Mouse (Mus musculus): Measurements from ENCODE around the gene Grik3. TPM values are rescaled to one million over a fixed set of nuclear protein-coding genes. Genes with fewer than 3 reads are reported as not detected.

The Grik3 gene
- polyA plus RNA-seq, 1 experiment from 2014 or later: 0.12 TPM

- TF ChIP-seq EP300 (optimal IDR thresholded peaks at IDR 0.05) (no peak), CTCF (IDR thresholded peaks at IDR 0.05; ENCODE audit: low read depth) (no peak)
- Histone ChIP-seq H3K36me3 (ENCODE audit: control insufficient read depth, insufficient read depth, low read length) (no peaks in the 10 kb centered on the region), H3K27ac (replicated peaks) (no peak overlapping the region), H3K4me1 (replicated peaks; ENCODE audit: control insufficient read depth, insufficient read depth) (no peaks in the 10 kb centered on the region), H3K27me3 (ENCODE audit: control insufficient read depth, insufficient read depth, low read length) (no peaks in the 10 kb centered on the region), H3K9ac (ENCODE audit: low read length) (no peak overlapping the region), H3K4me3 (ENCODE audit: low read depth, low read length) (no peak overlapping the region), H3K9me3 (ENCODE audit: control insufficient read depth, low read length) (no peaks in the 10 kb centered on the region), H3K4me2 (replicated peaks; ENCODE audit: low read depth) (no peak overlapping the region)
- ATAC-seq (ENCODE audit: low FRiP score, low TSS enrichment) (peak; percentile 89), DNase-seq (ENCODE audit: low spot score) (peak; percentile 78)
- WGBS: 59% methylated on average over 12 of the region's 12 CpGs
Measured at GRCm38 (mm10) chr4:125702607-125703309, 212.3 kb downstream of the Grik3 start.

- ATAC-seq (ENCODE audit: low FRiP score, low TSS enrichment): no peak; the same call in none of the 2 replicates
Measured at GRCm38 (mm10) chr4:125703310-125703690, 212.8 kb downstream of the Grik3 start.

GRCm38 (mm10) chr4:125705746-125706145 is 215.2 kb downstream of the Grik3 start:
- ATAC-seq (ENCODE audit: low FRiP score, low TSS enrichment) (no peak), DNase-seq (ENCODE audit: low spot score) (no peak)
- H3K4me2 ChIP-seq (replicated peaks; ENCODE audit: low read depth): no peak overlapping the region
- TF ChIP-seq CTCF (IDR thresholded peaks at IDR 0.05; ENCODE audit: low read depth) (no peak), EP300 (optimal IDR thresholded peaks at IDR 0.05) (no peak)
- no peaks in the 10 kb centered on the region for H3K36me3 ChIP-seq (ENCODE audit: control insufficient read depth, insufficient read depth, low read length)
- H3K9me3 ChIP-seq (ENCODE audit: control insufficient read depth, low read length): no peaks in the 10 kb centered on the region
- H3K27ac ChIP-seq (replicated peaks): no peak overlapping the region
- no peak overlapping the region for H3K4me3 ChIP-seq (ENCODE audit: low read depth, low read length)
- H3K27me3 ChIP-seq (ENCODE audit: control insufficient read depth, insufficient read depth, low read length): no peaks in the 10 kb centered on the region
- 80% methylated on average over 8 of the region's 8 CpGs for WGBS
- H3K4me1 ChIP-seq (replicated peaks; ENCODE audit: control insufficient read depth, insufficient read depth): no peaks in the 10 kb centered on the region
- no peak overlapping the region for H3K9ac ChIP-seq (ENCODE audit: low read length)

More at GRCm38 (mm10) chr4:125703310-125703690, 212.8 kb downstream of the Grik3 start:
- no peaks in the 10 kb centered on the region for H3K27me3 ChIP-seq (ENCODE audit: control insufficient read depth, insufficient read depth, low read length)
- DNase-seq (ENCODE audit: low spot score): peak; percentile 33
- H3K9ac ChIP-seq (ENCODE audit: low read length): no peak overlapping the region
- H3K27ac ChIP-seq (replicated peaks): no peak overlapping the region
- whole genome bisulfite sequencing: 40% methylated on average over 4 of the region's 4 CpGs
- no peak overlapping the region for H3K4me2 ChIP-seq (replicated peaks; ENCODE audit: low read depth)
- TF ChIP-seq CTCF (IDR thresholded peaks at IDR 0.05; ENCODE audit: low read depth) (peak; percentile 71), EP300 (optimal IDR thresholded peaks at IDR 0.05) (no peak)
- H3K9me3 ChIP-seq (ENCODE audit: control insufficient read depth, low read length): no peaks in the 10 kb centered on the region
- no peak overlapping the region for H3K4me3 ChIP-seq (ENCODE audit: low read depth, low read length)
- no peaks in the 10 kb centered on the region for H3K36me3 ChIP-seq (ENCODE audit: control insufficient read depth, insufficient read depth, low read length)
- no peaks in the 10 kb centered on the region for H3K4me1 ChIP-seq (replicated peaks; ENCODE audit: control insufficient read depth, insufficient read depth)

GRCm38 (mm10) chr4:125709716-125710115 is 219.2 kb downstream of the Grik3 start:
- Histone ChIP-seq H3K4me1 (replicated peaks; ENCODE audit: control insufficient read depth, insufficient read depth) (no peaks in the 10 kb centered on the region), H3K4me2 (replicated peaks; ENCODE audit: low read depth) (no peak overlapping the region), H3K27me3 (ENCODE audit: control insufficient read depth, insufficient read depth, low read length) (no peaks in the 10 kb centered on the region), H3K36me3 (ENCODE audit: control insufficient read depth, insufficient read depth, low read length) (no peaks in the 10 kb centered on the region), H3K9me3 (ENCODE audit: control insufficient read depth, low read length) (no peaks in the 10 kb centered on the region), H3K27ac (replicated peaks) (no peak overlapping the region), H3K4me3 (ENCODE audit: low read depth, low read length) (no peak overlapping the region), H3K9ac (ENCODE audit: low read length) (no peak overlapping the region)
- DNase-seq (ENCODE audit: low spot score) (no peak), ATAC-seq (ENCODE audit: low FRiP score, low TSS enrichment) (no peak)
- TF ChIP-seq CTCF (IDR thresholded peaks at IDR 0.05; ENCODE audit: low read depth) (no peak), EP300 (optimal IDR thresholded peaks at IDR 0.05) (no peak)
- WGBS: 65% methylated on average over 10 of the region's 10 CpGs

GRCm38 (mm10) chr4:125717881-125718280 is 227.4 kb downstream of the Grik3 start:
- H3K36me3 ChIP-seq (ENCODE audit: control insufficient read depth, insufficient read depth, low read length): no peaks in the 10 kb centered on the region
- 63% methylated on average over 6 of the region's 6 CpGs for WGBS

GRCm38 (mm10) chr4:125718429-125719140 is 228.1 kb downstream of the Grik3 start:
- Histone ChIP-seq H3K4me3 (ENCODE audit: low read depth, low read length) (no peak overlapping the region), H3K36me3 (ENCODE audit: control insufficient read depth, insufficient read depth, low read length) (no peaks in the 10 kb centered on the region), H3K4me2 (replicated peaks; ENCODE audit: low read depth) (no peak overlapping the region), H3K27me3 (ENCODE audit: control insufficient read depth, insufficient read depth, low read length) (no peaks in the 10 kb centered on the region), H3K9me3 (ENCODE audit: control insufficient read depth, low read length) (no peaks in the 10 kb centered on the region), H3K27ac (replicated peaks) (no peak overlapping the region), H3K9ac (ENCODE audit: low read length) (no peak overlapping the region), H3K4me1 (replicated peaks; ENCODE audit: control insufficient read depth, insufficient read depth) (no peaks in the 10 kb centered on the region)
- WGBS: 43% methylated on average over 18 of the region's 18 CpGs
- DNase-seq (ENCODE audit: low spot score): no peak
- no peak for TF ChIP-seq EP300 (optimal IDR thresholded peaks at IDR 0.05)
- no peak for TF ChIP-seq CTCF (IDR thresholded peaks at IDR 0.05; ENCODE audit: low read depth)
- no peak for ATAC-seq (ENCODE audit: low FRiP score, low TSS enrichment)

More at GRCm38 (mm10) chr4:125717881-125718280, 227.4 kb downstream of the Grik3 start:
- no peak for TF ChIP-seq CTCF (IDR thresholded peaks at IDR 0.05; ENCODE audit: low read depth)
- no peak for TF ChIP-seq EP300 (optimal IDR thresholded peaks at IDR 0.05)
- DNase-seq (ENCODE audit: low spot score) (no peak), ATAC-seq (ENCODE audit: low FRiP score, low TSS enrichment) (no peak)
- H3K4me2 ChIP-seq (replicated peaks; ENCODE audit: low read depth): no peak overlapping the region
- H3K27ac ChIP-seq (replicated peaks): no peak overlapping the region
- H3K4me3 ChIP-seq (ENCODE audit: low read depth, low read length): no peak overlapping the region
- H3K4me1 ChIP-seq (replicated peaks; ENCODE audit: control insufficient read depth, insufficient read depth): no peaks in the 10 kb centered on the region
- no peak overlapping the region for H3K9ac ChIP-seq (ENCODE audit: low read length)
- no peaks in the 10 kb centered on the region for H3K27me3 ChIP-seq (ENCODE audit: control insufficient read depth, insufficient read depth, low read length)
- no peaks in the 10 kb centered on the region for H3K9me3 ChIP-seq (ENCODE audit: control insufficient read depth, low read length)
